Mouse (Mus musculus) forebrain, embryonic 11.5 days (tissue): ENCODE results near the gene Zfp503. TPM values are rescaled to one million over a fixed set of nuclear protein-coding genes. Genes with fewer than 3 reads are reported as not detected.

Experiments used
- ATAC-seq: fragments of 200-750 bp; cut with Nextera tagmentation; replicated peaks from 2 replicates; pipeline ENCODE4 v1.8.0; 2017; ENCODE audit warnings: moderate TSS enrichment; ENCODE audit not compliant: low FRiP score
- DNase-seq: peaks from one replicate; pipeline ENCODE4 v3.0.0-alpha.2; 2017; ENCODE audit warnings: low spot score
- H3K27ac ChIP-seq: fragments of 300-500 bp; sonication (generic); 2 replicates; pipeline ENCODE4 v1.5.1; 2014; ENCODE audit warnings: low read depth, low read length
- H3K27me3 ChIP-seq: fragments of 300-500 bp; sonication (generic); 2 replicates; pipeline ENCODE4 v1.6.1; 2014; ENCODE audit warnings: mild to moderate bottlenecking, low read length, mixed read lengths; ENCODE audit not compliant: control insufficient read depth, insufficient read depth
- H3K36me3 ChIP-seq: fragments of 300-500 bp; sonication (generic); 2 replicates; pipeline ENCODE4 v1.6.1; 2014; ENCODE audit warnings: mild to moderate bottlenecking, low read length, moderate library complexity, mixed read lengths; ENCODE audit not compliant: control insufficient read depth, insufficient read depth
- H3K4me1 ChIP-seq: fragments of 300-500 bp; sonication (generic); replicated peaks from 2 replicates; pipeline ENCODE4 v1.6.1; 2014; ENCODE audit warnings: low read length, mixed read lengths; ENCODE audit not compliant: control insufficient read depth, insufficient read depth
- H3K4me2 ChIP-seq: fragments of 300-500 bp; sonication (generic); 2 replicates; pipeline ENCODE4 v1.6.1; 2014; ENCODE audit warnings: low read depth, mild to moderate bottlenecking, low read length, moderate library complexity, mixed read lengths; ENCODE audit not compliant: severe bottlenecking
- H3K4me3 ChIP-seq: fragments of 300-500 bp; sonication (generic); 2 replicates; pipeline ENCODE4 v1.5.1; 2014; ENCODE audit warnings: low read depth, low read length
- H3K9ac ChIP-seq: fragments of 300-500 bp; sonication (generic); 2 replicates; pipeline ENCODE4 v1.6.1; 2014; ENCODE audit warnings: low read length
- H3K9me3 ChIP-seq: fragments of 300-500 bp; sonication (generic); 2 replicates; pipeline ENCODE4 v1.6.1; 2016; ENCODE audit warnings: low read length, mixed read lengths; ENCODE audit not compliant: control insufficient read depth
- WGBS: fragments of 180-500 bp; shearing (Covaris S2); extraction: QIAGEN DNeasy Blood & Tissue Kit; methylation state at CpG from one replicate; pipeline ENCODE4 v1.1.7; 2014; 5-methylcytosine and 5-hydroxymethylcytosine counted together
- polyA plus RNA-seq: library from polyadenylated mRNA; unstranded; fragments of >200 nt; fragmentation: Nextera tagmentation; extraction: Ambion mirVana; gene quantifications from 2 replicates; pipeline ENCODE4 v1.2.1, GENCODE M21; 2014

Zfp503 gene
- 6.6 and 6.7 TPM in 2 replicates for polyA plus RNA-seq

DNA sequence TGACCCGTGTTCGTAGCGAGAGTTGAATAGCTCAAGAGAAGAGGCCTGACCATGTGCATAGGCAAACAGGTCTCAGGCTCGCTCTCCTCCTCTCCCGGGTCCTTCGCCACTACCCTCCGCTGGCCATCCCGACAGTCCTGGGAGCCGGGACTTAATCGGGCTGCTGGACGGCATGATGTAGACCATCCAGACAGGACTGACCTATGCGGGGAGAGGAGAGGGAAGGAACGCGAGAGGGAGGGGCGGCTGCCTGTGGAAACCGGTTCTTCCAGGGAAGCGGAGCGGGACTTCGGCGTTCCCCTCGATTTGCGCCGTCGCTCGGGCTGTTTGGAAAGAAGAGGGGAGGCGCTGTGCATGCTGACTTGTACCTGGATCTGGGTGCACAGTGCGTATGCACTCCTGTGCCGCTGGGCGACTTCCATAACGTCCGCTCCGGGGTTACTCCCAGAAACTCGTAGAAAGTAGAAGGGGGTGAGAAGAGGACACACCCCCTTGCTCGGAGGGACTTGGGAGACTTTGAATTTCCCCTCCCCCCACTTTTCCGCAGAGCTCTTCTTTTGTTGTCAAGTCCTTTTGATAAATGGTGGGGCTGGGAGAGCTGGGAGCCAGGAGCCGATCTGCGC, at the start of gene Zfp503:
Gene Zfp503, minus strand, starts transcription at position 311 of the 623 bp plus-strand sequence.
- DNase-seq = peak; percentile 76
- peak within 1 kb of the TSS; percentile 93 for H3K4me2 ChIP-seq
- peak within 1 kb of the TSS; percentile 74 for H3K27ac ChIP-seq
- no peak for ATAC-seq
- H3K4me1 ChIP-seq = peaks cover 33% of the 10 kb centered on the region
- no peaks in the 10 kb centered on the region; the same call in 1 of the 2 replicates for H3K36me3 ChIP-seq
- H3K4me3 ChIP-seq = peak within 1 kb of the TSS; percentile 76
- H3K27me3 ChIP-seq = peaks cover 55% of the 10 kb centered on the region
- H3K9ac ChIP-seq = peak within 1 kb of the TSS; percentile 60
- under 1% methylated on average over 36 of the region's 37 CpGs for WGBS
- H3K9me3 ChIP-seq = no peaks in the 10 kb centered on the region

DNA sequence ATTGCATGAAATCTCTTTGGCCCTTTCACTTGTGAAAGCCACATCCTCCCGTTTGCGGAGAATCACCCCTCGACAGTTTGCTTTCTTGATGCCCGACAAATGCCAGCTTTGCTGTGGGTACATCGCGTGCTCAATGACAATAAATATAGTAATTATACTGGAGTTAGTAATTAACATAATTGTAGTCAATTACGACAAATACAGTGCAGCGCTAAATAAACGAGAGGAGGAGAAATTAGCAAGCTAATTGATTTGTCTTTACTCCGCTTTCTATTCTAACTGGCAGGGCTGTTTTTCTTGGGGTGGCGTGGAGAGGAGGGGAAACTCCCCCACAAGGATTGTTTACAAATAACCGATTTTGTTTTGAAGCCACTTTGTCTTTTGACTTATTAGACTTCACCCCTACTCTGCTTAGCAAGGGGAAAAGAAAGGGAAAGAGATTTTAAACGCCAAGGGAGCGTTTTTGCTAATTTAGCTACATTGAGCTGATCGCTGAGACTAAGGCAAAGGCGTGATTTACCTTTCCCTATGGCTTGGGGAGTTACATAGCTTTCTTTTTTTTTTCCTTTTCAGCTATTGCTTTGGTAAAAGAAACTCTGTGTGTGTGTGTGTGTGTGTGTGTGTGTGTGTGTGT, 48.2 kb upstream of the Zfp503 start:
- Histone ChIP-seq H3K36me3 (no peaks in the 10 kb centered on the region), H3K4me3 (no peak overlapping the region), H3K9ac (no peak overlapping the region), H3K27me3 (peaks cover 8% of the 10 kb centered on the region), H3K4me2 (no peak overlapping the region), H3K9me3 (no peaks in the 10 kb centered on the region), H3K4me1 (peaks cover 21% of the 10 kb centered on the region; the same call in 1 of the 2 replicates), H3K27ac (no peak overlapping the region)
- no peak for ATAC-seq
- no peak for DNase-seq
- WGBS = 46% methylated on average over 16 of the region's 16 CpGs

DNA sequence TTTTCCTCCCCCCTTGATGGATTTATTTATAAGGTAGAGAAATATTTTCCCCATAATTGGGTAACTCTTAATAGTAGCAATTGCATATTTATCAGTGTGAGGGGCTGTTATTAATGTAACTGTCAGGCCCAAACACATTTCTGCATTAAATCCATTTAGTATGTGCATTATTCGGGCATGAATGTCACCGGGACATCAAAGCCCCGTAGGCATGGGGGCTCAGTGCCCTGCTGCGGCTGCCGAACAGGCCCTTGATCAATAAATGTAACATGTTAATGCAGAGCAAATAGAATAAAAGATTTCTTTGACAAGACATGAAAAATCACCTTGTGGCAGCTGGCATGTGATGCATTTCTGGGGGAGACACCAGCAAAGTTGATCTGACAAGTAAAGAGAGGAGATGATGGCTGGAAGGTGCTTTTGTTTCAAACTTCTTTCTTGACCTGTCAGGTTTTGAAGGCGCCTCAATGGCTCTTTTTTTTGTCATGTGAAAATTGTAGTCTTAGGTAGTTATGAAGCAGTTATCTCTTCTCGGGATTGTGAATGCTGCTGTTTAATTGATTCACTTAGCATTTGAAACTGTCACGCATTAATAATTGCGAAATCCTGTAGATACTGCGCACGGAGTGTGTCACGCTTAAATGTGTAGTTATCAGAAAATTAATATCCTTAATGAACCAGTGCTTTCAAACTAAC, 47.5 kb upstream of the Zfp503 start:
- H3K4me2 ChIP-seq = no peak overlapping the region
- ATAC-seq (no peak), DNase-seq (no peak)
- H3K27ac ChIP-seq = no peak overlapping the region
- H3K4me1 ChIP-seq = peaks cover 21% of the 10 kb centered on the region; the same call in 1 of the 2 replicates
- WGBS = 49% methylated on average over 12 of the region's 12 CpGs
- peaks cover 8% of the 10 kb centered on the region for H3K27me3 ChIP-seq
- H3K4me3 ChIP-seq = no peak overlapping the region
- no peak overlapping the region for H3K9ac ChIP-seq
- no peaks in the 10 kb centered on the region for H3K9me3 ChIP-seq
- no peaks in the 10 kb centered on the region for H3K36me3 ChIP-seq

DNA sequence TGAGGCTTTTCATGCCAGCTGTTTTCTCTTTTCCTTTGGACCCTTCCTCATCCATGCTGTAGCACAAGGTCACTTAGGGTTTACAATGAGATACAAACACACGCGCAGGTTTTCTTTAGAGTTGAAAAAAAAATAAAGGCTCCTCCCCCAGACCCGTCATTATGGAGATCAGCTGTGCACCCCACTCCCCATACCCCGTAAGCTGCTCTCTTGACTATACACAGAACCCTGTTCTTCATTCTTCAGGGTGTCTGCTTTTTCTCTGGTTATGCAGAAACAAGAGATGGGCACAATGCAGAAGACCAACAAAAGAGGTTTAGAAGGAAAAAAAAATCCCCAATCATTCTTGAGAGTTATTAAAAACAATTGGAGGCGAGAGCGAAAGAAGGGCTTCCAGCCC, 46.9 kb upstream of the Zfp503 start:
- ATAC-seq = 0 out of 2 replicates have a peak, but pooled peaks have one; percentile 33
- Histone ChIP-seq H3K4me2 (no peak overlapping the region), H3K4me1 (peaks cover 21% of the 10 kb centered on the region; the same call in 1 of the 2 replicates), H3K9ac (no peak overlapping the region), H3K9me3 (no peaks in the 10 kb centered on the region), H3K4me3 (no peak overlapping the region), H3K36me3 (no peaks in the 10 kb centered on the region), H3K27ac (no peak overlapping the region), H3K27me3 (peaks cover 8% of the 10 kb centered on the region)
- no peak for DNase-seq
- WGBS = 35% methylated on average over 6 of the region's 6 CpGs

DNA sequence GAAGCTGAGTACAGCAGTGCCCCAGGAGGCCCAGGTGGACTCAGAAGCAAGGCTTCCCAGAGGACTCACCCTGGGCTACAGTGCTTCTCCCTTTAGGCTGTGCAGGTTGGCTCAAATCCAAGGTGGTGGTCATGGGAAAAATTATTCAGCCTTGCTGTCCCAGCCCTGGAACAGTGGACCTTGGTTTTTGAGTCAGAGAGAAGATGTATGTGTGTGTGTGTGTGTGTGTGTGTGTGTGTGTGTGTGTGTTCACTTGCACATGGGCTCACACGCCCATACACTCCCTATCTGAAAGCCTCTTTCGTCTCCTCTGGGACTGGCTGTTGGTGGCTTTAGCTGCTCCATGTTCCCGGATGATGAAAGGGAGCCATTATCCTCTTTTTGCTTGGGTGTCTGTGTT, 46.5 kb upstream of the Zfp503 start:
- ATAC-seq (no peak), DNase-seq (no peak)
- H3K27me3 ChIP-seq = peaks cover 6% of the 10 kb centered on the region; the same call in 1 of the 2 replicates
- H3K27ac ChIP-seq = no peak overlapping the region
- H3K9me3 ChIP-seq = no peaks in the 10 kb centered on the region
- no peak overlapping the region for H3K4me2 ChIP-seq
- WGBS = 22% methylated on average over 3 of the region's 3 CpGs
- no peaks in the 10 kb centered on the region for H3K36me3 ChIP-seq
- no peak overlapping the region for H3K4me3 ChIP-seq
- no peak overlapping the region for H3K9ac ChIP-seq
- H3K4me1 ChIP-seq = peaks cover 21% of the 10 kb centered on the region; the same call in 1 of the 2 replicates

DNA sequence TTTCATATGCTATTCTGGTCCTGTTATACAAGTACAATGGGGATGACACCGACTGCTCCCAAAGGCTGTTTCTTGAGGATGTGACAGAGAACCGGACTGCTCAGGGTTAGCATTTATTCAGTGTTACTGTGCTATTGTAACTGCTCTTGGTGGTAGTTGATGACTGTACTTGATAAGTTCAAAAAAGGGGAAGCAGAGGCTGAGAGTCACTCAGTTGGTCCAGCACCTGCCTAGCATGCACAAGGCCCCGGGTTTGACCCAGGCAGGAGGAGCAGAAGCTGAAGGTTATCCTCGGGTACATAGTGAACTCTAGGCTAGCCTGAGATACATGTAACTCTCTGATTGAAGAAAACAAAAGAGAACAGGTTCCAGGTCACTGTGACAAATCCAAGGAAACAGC, 34.1 kb upstream of the Zfp503 start:
- no peaks in the 10 kb centered on the region for H3K9me3 ChIP-seq
- ATAC-seq (no peak), DNase-seq (no peak)
- H3K27me3 ChIP-seq = peaks cover 21% of the 10 kb centered on the region
- 78% methylated on average over 4 of the region's 4 CpGs for WGBS
- H3K27ac ChIP-seq = no peak overlapping the region
- peaks cover 6% of the 10 kb centered on the region for H3K4me1 ChIP-seq
- H3K9ac ChIP-seq = no peak overlapping the region
- no peak overlapping the region for H3K4me2 ChIP-seq
- no peak overlapping the region for H3K4me3 ChIP-seq
- no peaks in the 10 kb centered on the region for H3K36me3 ChIP-seq

DNA sequence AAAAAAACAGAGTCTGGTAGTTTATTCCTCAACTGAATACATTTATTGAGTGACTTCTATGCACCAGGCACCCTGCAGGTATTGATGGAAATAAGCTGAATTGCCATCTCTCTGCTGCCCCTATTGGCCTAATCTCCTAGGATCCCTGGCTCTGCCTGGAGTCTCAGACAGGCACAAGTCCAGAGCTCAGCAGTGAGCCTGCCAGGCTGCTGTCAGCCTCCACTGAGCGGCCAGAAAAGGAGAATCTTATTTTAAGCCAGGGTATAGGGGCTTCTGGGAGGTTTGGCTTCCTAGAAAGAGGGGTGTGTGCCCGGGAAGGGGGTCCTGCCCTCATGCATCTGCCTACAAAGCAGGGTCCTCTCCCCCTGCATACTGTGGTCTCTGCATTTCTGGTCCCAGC, 31.5 kb upstream of the Zfp503 start:
- Histone ChIP-seq H3K36me3 (no peaks in the 10 kb centered on the region), H3K27ac (no peak overlapping the region), H3K4me1 (peaks cover 6% of the 10 kb centered on the region), H3K9me3 (no peaks in the 10 kb centered on the region), H3K9ac (no peak overlapping the region), H3K4me3 (no peak overlapping the region), H3K4me2 (no peak overlapping the region), H3K27me3 (peaks cover 36% of the 10 kb centered on the region)
- WGBS = 13% methylated on average over 2 of the region's 2 CpGs
- ATAC-seq (no peak), DNase-seq (no peak)

DNA sequence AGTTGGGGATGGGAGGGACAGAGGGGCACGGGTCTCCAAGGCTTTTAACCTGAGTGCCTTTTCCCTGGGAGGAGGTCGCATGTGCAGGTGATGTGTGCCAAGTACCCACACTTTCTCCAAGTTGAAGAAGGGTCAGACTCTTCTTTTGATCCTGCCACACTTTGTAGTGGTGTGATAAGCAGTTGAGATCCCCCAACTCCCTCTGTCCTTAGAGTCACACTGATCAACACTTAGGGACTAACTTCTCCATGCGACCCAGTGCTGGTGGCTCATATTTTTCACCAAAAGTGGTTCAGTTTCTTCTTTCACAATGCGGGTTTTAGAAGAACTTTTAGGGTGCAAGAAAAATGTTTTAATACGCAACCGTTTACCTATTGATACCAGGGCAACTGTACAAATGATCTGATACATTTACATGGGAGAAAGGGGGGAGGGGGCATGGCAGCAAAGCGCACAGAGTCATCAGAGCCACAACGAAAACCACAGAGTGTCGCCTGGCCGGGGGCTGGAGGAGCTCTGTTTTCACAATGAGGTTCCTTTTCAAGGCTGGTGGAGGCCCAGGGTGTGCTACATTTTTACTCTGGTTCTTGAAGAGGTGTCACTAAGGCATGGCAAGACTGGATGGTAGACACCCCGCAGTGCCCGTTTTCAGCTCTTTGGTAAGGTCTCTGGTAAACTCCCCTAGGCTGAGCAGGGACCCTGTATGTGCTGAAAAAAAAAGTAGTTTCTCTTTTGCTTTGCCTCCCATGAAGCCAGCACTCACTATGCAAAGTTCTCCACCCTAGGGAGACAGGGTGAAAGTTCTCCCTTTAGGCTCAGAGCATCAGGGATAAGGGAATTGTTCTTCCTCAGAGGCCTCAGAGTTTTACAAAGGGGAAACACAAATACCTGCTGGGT, 30.8 kb upstream of the Zfp503 start:
- ATAC-seq (no peak), DNase-seq (no peak)
- H3K4me2 ChIP-seq = peak overlapping the region; percentile 65
- H3K9me3 ChIP-seq = no peaks in the 10 kb centered on the region
- H3K4me3 ChIP-seq = peak overlapping the region; percentile 29; the same call in 1 of the 2 replicates
- peak overlapping the region; percentile 37; the same call in 1 of the 2 replicates for H3K9ac ChIP-seq
- H3K27me3 ChIP-seq = peaks cover 36% of the 10 kb centered on the region
- no peak overlapping the region for H3K27ac ChIP-seq
- WGBS = 30% methylated on average over 12 of the region's 12 CpGs
- no peaks in the 10 kb centered on the region for H3K36me3 ChIP-seq
- H3K4me1 ChIP-seq = peaks cover 6% of the 10 kb centered on the region
